Mouse (Mus musculus): ENCODE measurements around the gene Olfr1128. TPM values are rescaled to one million over a fixed set of nuclear protein-coding genes. Genes with fewer than 3 reads are reported as not detected.

Gene Olfr1128
- polyA plus RNA-seq, 1 experiment: not detected

Other genes with a start within 250 kb of the Olfr1128 start
- not detected in 2 replicates for gene Olfr1118, start 238.0 kb downstream of the Olfr1128 start, polyA plus RNA-seq (2012; ENCODE audit: insufficient read depth, insufficient read length, missing spikeins)
- gene Olfr1120, start 190.7 kb downstream of the Olfr1128 start, polyA plus RNA-seq (2012; ENCODE audit: insufficient read depth, insufficient read length, missing spikeins): not detected in 2 replicates
- not detected in 2 replicates for gene Olfr1121, start 175.6 kb downstream of the Olfr1128 start, polyA plus RNA-seq (2012; ENCODE audit: insufficient read depth, insufficient read length, missing spikeins)
- gene Olfr1122, start 159.7 kb downstream of the Olfr1128 start, polyA plus RNA-seq (2012; ENCODE audit: insufficient read depth, insufficient read length, missing spikeins): not detected in 2 replicates
- not detected in 2 replicates for gene Olfr1123, start 128.9 kb downstream of the Olfr1128 start, polyA plus RNA-seq (2012; ENCODE audit: insufficient read depth, insufficient read length, missing spikeins)
- not detected in 2 replicates for gene Olfr1124, start 115.3 kb downstream of the Olfr1128 start, polyA plus RNA-seq (2012; ENCODE audit: insufficient read depth, insufficient read length, missing spikeins)
- not detected in 2 replicates for gene Olfr1126, start 91.6 kb downstream of the Olfr1128 start, polyA plus RNA-seq (2012; ENCODE audit: insufficient read depth, insufficient read length, missing spikeins)
- not detected in 2 replicates for gene Pramel7, start 48.4 kb downstream of the Olfr1128 start, polyA plus RNA-seq (2012; ENCODE audit: insufficient read depth, insufficient read length, missing spikeins)
- gene Pramel6, start 39.0 kb downstream of the Olfr1128 start, polyA plus RNA-seq (2012; ENCODE audit: insufficient read depth, insufficient read length, missing spikeins): not detected in 2 replicates
- not detected in 2 replicates for gene Olfr153, start 13.7 kb downstream of the Olfr1128 start, polyA plus RNA-seq (2012; ENCODE audit: insufficient read depth, insufficient read length, missing spikeins)
- gene Olfr1129, start 28.4 kb upstream of the Olfr1128 start, polyA plus RNA-seq (2012; ENCODE audit: insufficient read depth, insufficient read length, missing spikeins): 0.60 TPM in 1 of 2 replicates, not detected in the other
- not detected in 2 replicates for gene Olfr1130, start 60.7 kb upstream of the Olfr1128 start, polyA plus RNA-seq (2012; ENCODE audit: insufficient read depth, insufficient read length, missing spikeins)
- gene Olfr1131, start 81.6 kb upstream of the Olfr1128 start, polyA plus RNA-seq (2012; ENCODE audit: insufficient read depth, insufficient read length, missing spikeins): not detected in 2 replicates
- not detected in 2 replicates for gene Olfr1132, start 92.0 kb upstream of the Olfr1128 start, polyA plus RNA-seq (2012; ENCODE audit: insufficient read depth, insufficient read length, missing spikeins)
- not detected in 2 replicates for gene Olfr1133, start 101.8 kb upstream of the Olfr1128 start, polyA plus RNA-seq (2012; ENCODE audit: insufficient read depth, insufficient read length, missing spikeins)
- gene Olfr1134, start 112.9 kb upstream of the Olfr1128 start, polyA plus RNA-seq (2012; ENCODE audit: insufficient read depth, insufficient read length, missing spikeins): not detected in 2 replicates
- gene Olfr1135, start 128.1 kb upstream of the Olfr1128 start, polyA plus RNA-seq (2012; ENCODE audit: insufficient read depth, insufficient read length, missing spikeins): not detected in 2 replicates
- not detected in 2 replicates for gene Olfr1136, start 148.4 kb upstream of the Olfr1128 start, polyA plus RNA-seq (2012; ENCODE audit: insufficient read depth, insufficient read length, missing spikeins)
- gene Olfr1137, start 167.6 kb upstream of the Olfr1128 start, polyA plus RNA-seq (2012; ENCODE audit: insufficient read depth, insufficient read length, missing spikeins): not detected in 2 replicates
- not detected in 2 replicates for gene Olfr1138, start 194.4 kb upstream of the Olfr1128 start, polyA plus RNA-seq (2012; ENCODE audit: insufficient read depth, insufficient read length, missing spikeins)
- gene Olfr1140, start 198.2 kb upstream of the Olfr1128 start, polyA plus RNA-seq (2012; ENCODE audit: insufficient read depth, insufficient read length, missing spikeins): not detected in 2 replicates
- gene Olfr1141, start 208.4 kb upstream of the Olfr1128 start, polyA plus RNA-seq (2012; ENCODE audit: insufficient read depth, insufficient read length, missing spikeins): not detected in 2 replicates
- not detected in 2 replicates for gene Olfr152, start 233.9 kb upstream of the Olfr1128 start, polyA plus RNA-seq (2012; ENCODE audit: insufficient read depth, insufficient read length, missing spikeins)